Mouse (Mus musculus): Measurements from ENCODE around the gene Rrp8. TPM values are rescaled to one million over a fixed set of nuclear protein-coding genes. Genes with fewer than 3 reads are reported as not detected.

Rrp8 gene
- polyA plus RNA-seq (2021; fragmentation: Nextera tagmentation): 6.3 and 7.6 TPM in 2 replicates
- long read RNA-seq, experiment 1, transcript Rrp8-201 (7 exons, 3,053 nt): major isoform, 65 of 80 reads
- long read RNA-seq, experiment 1, partial matches to known transcripts: 3 of 80 reads
- long read RNA-seq, experiment 1, other reads (novel, unspliced or antisense): 8 of 80 reads
- long read RNA-seq, experiment 2, partial matches to known transcripts: 2 of 7 reads
- long read RNA-seq, experiment 2, other reads (novel, unspliced or antisense): 0 of 7 reads

DNA sequence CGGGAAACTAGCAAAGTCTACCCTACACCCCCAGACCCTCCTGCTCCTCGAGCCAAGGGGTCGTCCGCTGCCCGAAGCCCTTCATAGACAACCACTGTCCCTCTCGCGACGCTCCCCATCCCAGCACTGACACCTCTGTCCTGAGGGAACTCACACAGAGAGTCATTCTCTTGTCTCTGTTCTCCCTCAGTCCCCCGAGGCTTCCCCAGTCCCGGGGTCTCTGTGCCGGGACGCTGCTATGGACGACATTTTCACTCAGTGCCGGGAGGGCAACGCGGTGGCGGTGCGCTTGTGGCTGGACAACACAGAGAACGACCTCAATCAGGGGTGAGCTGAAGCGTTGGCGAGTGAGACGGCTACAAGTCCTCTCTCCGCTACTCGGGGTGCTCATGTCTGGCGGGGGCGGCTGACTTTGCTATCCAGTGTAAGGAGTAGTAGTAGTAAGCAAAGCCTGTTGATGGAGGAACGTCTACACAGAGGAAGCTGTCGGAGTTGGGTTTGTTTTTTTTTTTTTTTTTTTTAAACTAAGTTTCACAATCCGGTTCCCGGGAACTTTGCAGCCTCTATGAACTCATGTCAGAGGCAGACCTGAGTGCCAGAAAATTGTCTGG, at the start of gene Rrp8:
TSS of gene Rrp8 (minus strand) at position 475 of the 611 bp plus-strand sequence.

DNA sequence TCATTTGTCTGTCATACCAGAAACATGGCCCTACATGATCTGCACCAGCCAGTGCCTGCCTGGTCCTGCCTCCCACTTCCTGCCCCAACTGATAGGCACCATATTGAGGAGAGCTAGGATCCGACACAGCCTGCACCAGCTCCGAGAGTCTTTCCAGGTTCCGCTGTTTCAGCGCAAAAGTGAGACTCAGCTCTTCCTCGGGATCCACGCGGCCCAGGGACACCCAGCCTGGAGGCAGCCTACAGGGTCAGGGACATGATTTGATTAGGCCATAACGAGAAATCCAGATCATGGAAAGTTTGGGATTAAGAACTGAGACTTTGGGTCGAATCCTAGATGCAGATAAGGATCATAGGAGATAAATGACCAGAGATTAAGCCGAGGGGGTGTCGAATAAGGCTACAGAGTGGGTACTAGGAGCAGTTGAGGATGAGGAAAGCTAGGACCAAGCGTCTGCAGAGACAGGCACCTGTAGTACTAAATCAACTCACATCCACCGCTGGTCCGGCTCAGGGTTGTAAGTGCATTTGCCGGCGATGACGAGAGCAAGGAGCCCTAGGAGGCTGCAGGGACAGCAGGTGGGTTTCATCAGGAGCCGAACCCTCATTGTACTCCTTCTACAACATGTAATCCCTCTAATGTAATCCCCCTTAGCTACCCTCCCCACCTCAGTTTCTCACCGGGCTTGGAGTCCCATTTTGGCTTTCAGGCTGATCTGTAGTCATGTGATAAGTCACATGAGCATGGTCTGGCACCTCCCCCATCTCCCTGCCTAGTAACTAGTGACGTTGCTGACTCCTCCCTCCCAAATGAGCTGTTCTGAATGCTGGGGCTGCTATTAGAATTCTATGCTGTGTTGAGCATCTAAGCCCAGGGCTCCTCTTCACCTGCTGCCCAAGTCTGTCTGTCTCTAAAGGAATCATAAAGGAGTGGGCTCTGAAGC, 14.6 kb upstream of the Rrp8 start, which contains the start of gene Tpp1:
TSS of gene Tpp1 (minus strand) at position 745 of the 943 bp plus-strand sequence.

DNA sequence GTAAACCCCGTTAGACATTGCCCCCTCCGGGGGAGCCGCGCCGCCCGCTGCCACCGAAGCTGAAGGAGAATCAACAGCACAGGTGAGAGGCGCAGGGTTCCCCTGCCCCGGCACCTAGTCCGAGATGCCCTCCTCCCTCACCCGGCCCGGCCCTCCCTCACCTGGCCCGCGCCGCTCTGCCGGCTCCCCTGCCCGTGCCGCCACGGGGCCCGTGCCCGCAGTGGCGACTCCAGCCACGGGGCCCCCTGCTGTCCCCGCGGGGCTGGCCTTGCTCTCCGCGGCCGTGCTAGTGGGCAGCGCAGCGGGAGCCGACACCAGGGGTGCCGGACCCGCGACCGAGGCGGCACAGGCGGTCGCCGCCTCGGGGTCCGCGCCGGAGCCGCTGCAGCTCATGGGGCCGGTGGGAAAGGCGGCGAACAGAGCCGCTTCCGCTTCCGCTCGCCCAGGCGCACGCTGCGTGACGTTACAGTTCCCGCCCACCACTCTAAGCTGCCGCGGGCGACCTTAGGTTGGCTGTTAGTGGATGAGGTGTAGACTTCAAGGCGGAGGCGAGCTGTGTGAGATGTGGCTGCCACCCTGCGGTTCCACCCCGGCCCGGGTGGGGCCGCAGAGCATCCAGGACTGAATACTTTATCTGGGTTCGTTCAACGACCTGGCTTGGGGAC, 6.9 kb upstream of the Rrp8 start, which contains the start of gene Taf10:
TSS of gene Taf10 (minus strand) at position 436 of the 665 bp plus-strand sequence.

DNA sequence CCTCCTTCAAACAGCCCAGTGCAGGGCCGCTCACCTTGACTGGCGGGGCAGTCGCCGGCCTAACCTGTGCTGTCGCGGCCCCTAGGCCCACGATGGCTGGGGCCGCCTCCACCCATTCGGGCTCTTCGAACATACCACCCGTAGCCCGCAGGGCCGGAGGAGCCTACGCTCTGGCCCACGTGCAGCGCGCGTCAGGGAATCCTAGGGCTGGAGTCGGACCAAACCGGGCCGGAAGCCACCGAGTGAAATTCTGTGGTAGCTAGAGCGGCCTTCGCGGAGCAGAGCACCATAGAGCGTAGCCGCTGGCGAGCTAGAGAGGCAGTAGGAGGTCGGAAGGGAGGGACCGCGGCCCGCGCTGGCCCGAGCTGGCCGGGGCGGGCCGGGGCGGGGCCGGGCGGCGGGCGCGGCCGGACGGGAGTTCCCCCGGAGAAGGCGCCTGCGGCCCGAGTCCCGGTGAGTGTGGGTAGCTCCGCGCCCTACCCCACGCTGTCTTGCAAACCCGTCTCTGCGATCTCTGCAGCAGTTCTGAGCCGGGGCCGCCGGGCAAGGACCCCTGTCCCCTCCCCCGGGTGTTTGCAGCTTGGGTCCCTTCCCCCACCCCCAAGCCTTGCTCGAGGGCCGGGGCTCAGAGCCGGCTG, 802 bp downstream of the Rrp8 start, which contains the start of gene Ilk:
TSS of gene Ilk (plus strand) at position 329 of the 638 bp plus-strand sequence.

Other genes starting within 250 kb of the Rrp8 start
- gene Smpd1, start 183.0 kb downstream of the Rrp8 start, polyA plus RNA-seq (2021; fragmentation: Nextera tagmentation): 91.4 and 99.7 TPM in 2 replicates
- gene Apbb1, start 155.7 kb downstream of the Rrp8 start, polyA plus RNA-seq (2021; fragmentation: Nextera tagmentation): 463 and 483 TPM in 2 replicates
- gene Hpx, start 137.2 kb downstream of the Rrp8 start, polyA plus RNA-seq (2021; fragmentation: Nextera tagmentation): 0.49 and 1.2 TPM in 2 replicates
- 37.4 and 60.6 TPM in 2 replicates for gene Trim3, start 103.8 kb downstream of the Rrp8 start, polyA plus RNA-seq (2021; fragmentation: Nextera tagmentation)
- 219 and 252 TPM in 2 replicates for gene Timm10b, start 97.3 kb downstream of the Rrp8 start, polyA plus RNA-seq (2021; fragmentation: Nextera tagmentation)
- gene Arfip2, start 97.0 kb downstream of the Rrp8 start, polyA plus RNA-seq (2021; fragmentation: Nextera tagmentation): 48.2 and 50.0 TPM in 2 replicates
- 11.6 and 35.0 TPM in 2 replicates for gene Gm45799, start 96.8 kb downstream of the Rrp8 start, polyA plus RNA-seq (2021; fragmentation: Nextera tagmentation)
- gene Dnhd1, start 86.6 kb downstream of the Rrp8 start, polyA plus RNA-seq (2021; fragmentation: Nextera tagmentation): 0.26 and 0.39 TPM in 2 replicates
- gene Ilk, start 793 bp downstream of the Rrp8 start, polyA plus RNA-seq (2021; fragmentation: Nextera tagmentation): 53.5 and 86.9 TPM in 2 replicates
- gene Taf10, start 7.0 kb upstream of the Rrp8 start, polyA plus RNA-seq (2021; fragmentation: Nextera tagmentation): 10.5 and 82.1 TPM in 2 replicates
- 67.3 and 125 TPM in 2 replicates for gene Tpp1, start 14.8 kb upstream of the Rrp8 start, polyA plus RNA-seq (2021; fragmentation: Nextera tagmentation)
- 0.61 and 1.1 TPM in 2 replicates for gene Dchs1, start 50.3 kb upstream of the Rrp8 start, polyA plus RNA-seq (2021; fragmentation: Nextera tagmentation)
- 281 and 283 TPM in 2 replicates for gene Mrpl17, start 73.7 kb upstream of the Rrp8 start, polyA plus RNA-seq (2021; fragmentation: Nextera tagmentation)
- 0.84 and 2.2 TPM in 2 replicates for gene Gm4070, start 216.6 kb upstream of the Rrp8 start, polyA plus RNA-seq (2021; fragmentation: Nextera tagmentation)

Data from left cerebral cortex, adult 6 months (tissue).